Mouse (Mus musculus): ENCODE measurements around the gene Prkg1. TPM values are rescaled to one million over a fixed set of nuclear protein-coding genes. Genes with fewer than 3 reads are reported as not detected.

Prkg1 gene
- total RNA-seq, 2 experiments from 2014 or later: 15.6 to 16.9 TPM

DNA sequence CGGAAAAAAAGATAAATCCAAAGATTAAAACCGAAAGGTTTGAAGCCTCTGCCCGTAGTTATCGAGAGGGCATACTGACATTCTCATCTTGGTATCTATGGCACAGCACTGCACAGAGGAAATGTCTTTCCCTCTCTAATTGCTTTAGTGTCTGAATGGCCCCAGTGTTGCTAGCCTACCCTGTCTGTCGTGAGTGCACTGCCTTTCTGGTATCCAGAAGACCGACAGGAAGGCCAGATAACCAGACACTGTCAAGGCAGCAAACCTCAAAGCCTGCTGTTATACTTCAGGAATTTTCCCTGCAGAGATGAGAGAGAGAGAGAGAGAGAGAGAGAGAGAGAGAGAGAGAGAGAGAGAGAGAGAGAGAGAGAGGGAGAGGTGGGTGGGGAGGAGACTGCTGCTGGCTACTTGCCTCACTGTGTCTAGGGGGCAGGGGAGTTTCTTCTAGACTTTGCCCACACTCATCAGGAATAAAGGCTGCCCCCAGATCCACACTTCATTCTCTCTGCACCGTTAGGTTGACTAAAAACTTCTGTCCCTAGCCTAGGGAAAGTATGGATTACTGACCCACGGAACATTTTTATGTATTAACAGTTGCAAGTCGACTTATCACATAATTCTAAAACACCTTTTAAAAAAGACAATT, 10.1 kb downstream of the Prkg1 start:
- DNase-seq (ENCODE audit: extremely low spot score in 1 of 2, low spot score in 2 of 2): no peak
- intact Hi-C loops (cut with DNase I): loop anchor here (5.0 to 10.0 kb wide), 3 partner anchors 213 to 1510 kb away; no protein-coding TSS in a partner anchor

DNA sequence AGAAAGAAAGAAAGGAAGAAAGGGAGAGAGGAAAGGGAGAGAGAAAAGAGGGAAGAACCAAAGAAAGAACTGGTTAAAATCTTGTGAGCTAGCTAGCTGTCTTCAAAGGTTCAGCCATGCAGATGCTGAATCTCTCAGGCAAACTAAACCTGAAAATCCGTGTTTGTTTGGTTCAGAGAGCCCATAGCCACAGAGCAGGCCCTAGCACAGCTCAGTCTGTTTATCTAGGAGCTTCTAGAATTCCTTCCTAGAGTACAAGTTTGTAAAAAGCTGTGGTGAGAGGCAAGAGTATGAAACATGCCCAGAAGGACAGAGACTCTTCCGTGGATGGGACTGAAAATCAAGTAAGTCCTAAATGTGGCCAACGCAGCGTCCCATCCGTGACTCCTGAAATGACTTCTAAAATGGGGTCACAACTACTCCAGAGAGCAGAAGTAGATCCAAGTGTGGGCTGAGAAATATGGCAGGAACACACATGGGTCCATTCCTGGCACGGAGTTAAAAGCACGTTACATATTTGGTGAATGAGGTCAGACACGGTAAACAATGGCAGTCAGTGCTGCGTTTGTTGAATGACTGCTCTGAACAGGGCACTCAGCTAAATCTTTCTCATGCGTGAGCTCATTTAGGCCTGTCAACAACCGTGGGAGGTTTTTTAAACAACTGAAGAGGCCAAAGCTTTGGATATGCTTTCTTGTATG, 13.7 kb downstream of the Prkg1 start:
- intact Hi-C loops (cut with DNase I): loop anchor here (10.0 kb wide), 2 partner anchors 1196 to 1506 kb away; no protein-coding TSS in a partner anchor
- no peak for DNase-seq (ENCODE audit: extremely low spot score in 1 of 2, low spot score in 2 of 2)

DNA sequence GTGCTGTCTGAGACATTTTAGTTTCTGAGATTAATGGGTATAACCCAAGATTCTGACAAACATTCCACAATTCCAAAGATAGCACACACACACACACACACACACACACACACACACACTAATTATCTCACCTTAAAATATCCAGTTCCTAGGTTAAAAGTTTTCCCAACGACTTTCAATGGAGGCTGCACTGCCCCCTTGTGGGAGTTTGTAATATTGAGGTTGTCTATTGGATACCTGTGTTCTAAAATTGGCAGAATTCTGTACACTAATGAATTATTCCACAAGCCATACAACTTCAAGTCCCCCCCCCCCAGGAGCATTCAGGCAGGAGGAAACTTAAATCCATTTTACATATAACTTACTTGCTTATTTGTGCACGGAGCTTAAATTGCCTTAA, 18.2 kb downstream of the Prkg1 start:
- intact Hi-C loops (cut with DNase I): loop anchor here (5.0 to 10.0 kb wide), 2 partner anchors 902 to 1084 kb away; no protein-coding TSS in a partner anchor
- peak in 1 of 2 experiments; percentile 33 for DNase-seq (ENCODE audit: extremely low spot score in 1 of 2, low spot score in 2 of 2)

DNA sequence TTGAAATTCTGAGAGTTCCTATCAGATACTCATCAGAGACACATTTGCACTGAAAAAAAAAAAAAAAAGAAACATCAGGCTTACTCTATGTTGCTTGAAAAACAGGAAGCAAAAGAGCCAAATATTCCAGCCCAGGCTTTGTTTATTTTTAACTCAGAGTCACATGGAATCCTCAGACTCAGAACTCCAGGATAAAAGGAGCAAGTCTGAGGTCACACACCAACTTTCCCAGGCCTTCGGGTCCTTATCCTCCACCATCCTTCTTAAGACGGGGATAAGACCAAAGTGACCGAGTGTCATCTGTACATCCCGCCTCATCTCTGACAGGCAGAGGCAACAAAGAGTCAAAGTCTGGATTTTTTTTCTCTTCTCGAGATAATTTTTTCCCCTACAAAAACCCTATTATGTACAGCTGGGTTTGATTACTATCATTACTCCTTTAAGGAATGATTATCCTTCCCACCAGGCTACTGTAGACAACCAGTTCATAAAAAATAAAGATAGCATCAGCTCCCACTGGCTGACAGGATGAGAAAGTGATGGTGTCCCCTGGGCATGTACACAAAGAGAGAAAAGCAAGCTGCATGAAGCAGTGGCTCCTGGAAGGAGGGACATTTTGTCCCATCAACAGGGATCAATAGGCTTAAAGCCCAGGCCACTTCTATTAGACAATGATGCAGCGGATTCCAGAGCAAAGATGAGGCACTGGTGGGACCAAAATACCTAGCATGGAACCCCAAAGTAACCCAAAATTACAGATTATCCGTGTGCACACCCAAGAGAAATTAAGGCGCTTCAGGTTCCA, 21.4 kb downstream of the Prkg1 start:
- DNase-seq (ENCODE audit: extremely low spot score in 1 of 2, low spot score in 2 of 2): no peak
- intact Hi-C loops (cut with DNase I): loop anchor here (10.0 kb wide), 1 partner anchor 899 kb away; no protein-coding TSS in a partner anchor

DNA sequence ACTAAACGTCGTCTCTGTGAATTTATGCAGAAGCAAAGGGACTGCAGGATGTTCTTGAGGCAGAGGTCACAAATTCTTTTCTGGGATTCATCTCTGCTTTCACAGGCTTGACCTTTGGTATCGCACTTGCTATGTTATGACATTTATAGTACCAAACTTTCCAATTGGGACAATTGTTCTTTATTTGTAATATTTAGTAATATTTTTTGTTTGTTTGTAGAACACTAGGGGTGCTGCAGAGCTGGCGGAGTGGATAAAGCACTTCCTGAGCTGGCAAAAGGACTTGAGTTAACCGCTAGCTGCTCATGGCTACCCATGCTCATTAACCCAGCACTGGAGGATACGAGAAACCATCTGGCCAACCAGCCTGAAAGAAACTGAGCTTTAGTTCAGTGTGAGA, 49.9 kb downstream of the Prkg1 start:
- intact Hi-C loops (cut with DNase I): no loop called here
- DNase-seq (ENCODE audit: extremely low spot score in 1 of 2, low spot score in 2 of 2): no peak

DNA sequence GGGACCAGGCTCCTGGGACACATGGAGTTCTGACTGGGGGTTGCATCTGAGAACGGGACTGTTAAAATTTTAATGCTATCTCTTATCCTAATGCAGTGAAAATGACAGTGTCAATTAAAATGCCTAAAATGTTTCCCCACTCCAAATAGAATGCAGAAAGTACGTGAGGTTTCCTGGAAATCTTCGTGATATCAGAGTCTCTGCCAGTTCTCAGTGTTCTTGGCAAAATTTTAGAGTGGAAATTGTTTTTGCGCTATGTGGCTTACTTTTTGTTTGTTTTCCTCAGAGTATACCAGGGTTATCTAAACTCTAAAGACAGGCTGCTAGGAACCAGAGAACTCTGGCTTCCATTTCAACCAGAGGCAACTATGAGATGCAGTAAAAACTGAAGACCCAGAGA, 50.4 kb downstream of the Prkg1 start:
- no peak for DNase-seq (ENCODE audit: extremely low spot score in 1 of 2, low spot score in 2 of 2)
- intact Hi-C loops (cut with DNase I): no loop called here

- intact Hi-C loops (cut with DNase I): no loop called here
- DNase-seq (ENCODE audit: extremely low spot score in 1 of 2, low spot score in 2 of 2): no peak
Measured at GRCm38 (mm10) chr19:31713321-31713720, 51.5 kb downstream of the Prkg1 start.

DNA sequence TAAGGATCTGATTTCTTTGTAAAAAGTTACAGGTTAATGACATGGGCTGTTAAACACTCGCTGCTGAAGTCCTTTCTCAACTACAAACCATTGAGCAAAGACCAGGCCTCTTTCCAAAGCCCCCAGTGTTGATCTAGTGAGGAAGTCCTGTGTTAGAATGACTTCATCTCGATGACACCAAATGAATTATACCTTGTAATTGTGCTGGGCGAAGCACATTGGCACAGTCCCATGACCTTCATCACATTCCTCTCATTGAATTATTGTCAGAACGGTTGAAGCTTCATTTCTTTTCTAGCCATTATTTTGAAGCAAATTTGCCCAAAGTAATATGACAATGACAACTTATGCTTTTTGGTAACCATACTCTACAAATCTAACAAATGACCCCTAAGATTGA, 54.5 kb downstream of the Prkg1 start:
- no peak for DNase-seq (ENCODE audit: extremely low spot score in 1 of 2, low spot score in 2 of 2)
- intact Hi-C loops (cut with DNase I): no loop called here

- intact Hi-C loops (cut with DNase I): no loop called here
- no peak for DNase-seq (ENCODE audit: extremely low spot score in 1 of 2, low spot score in 2 of 2)
Measured at GRCm38 (mm10) chr19:31703991-31704390, 60.8 kb downstream of the Prkg1 start.

GRCm38 (mm10) chr19:31698916-31699315, 65.9 kb downstream of the Prkg1 start:
- intact Hi-C loops (cut with DNase I): no loop called here

GRCm38 (mm10) chr19:31680821-31681220, 84.0 kb downstream of the Prkg1 start:
- intact Hi-C loops (cut with DNase I): loop anchor here (5.0 kb wide), 2 partner anchors 839 to 1019 kb away; no protein-coding TSS in a partner anchor
- no peak for DNase-seq (ENCODE audit: extremely low spot score in 1 of 2, low spot score in 2 of 2)

More at GRCm38 (mm10) chr19:31698916-31699315, 65.9 kb downstream of the Prkg1 start:
- DNase-seq (ENCODE audit: extremely low spot score in 1 of 2, low spot score in 2 of 2): no peak

GRCm38 (mm10) chr19:31678324-31678723, 86.5 kb downstream of the Prkg1 start:
- intact Hi-C loops (cut with DNase I): no loop called here
- DNase-seq (ENCODE audit: extremely low spot score in 1 of 2, low spot score in 2 of 2): no peak

- intact Hi-C loops (cut with DNase I): no loop called here
- no peak for DNase-seq (ENCODE audit: extremely low spot score in 1 of 2, low spot score in 2 of 2)
Measured at GRCm38 (mm10) chr19:31671726-31672125, 93.1 kb downstream of the Prkg1 start.

- intact Hi-C loops (cut with DNase I): no loop called here
- no peak for DNase-seq (ENCODE audit: extremely low spot score in 1 of 2, low spot score in 2 of 2)
Measured at GRCm38 (mm10) chr19:31665007-31665406, 99.8 kb downstream of the Prkg1 start.

- intact Hi-C loops (cut with DNase I): loop anchor here (5.0 kb wide), 1 partner anchor 322 kb away; no protein-coding TSS in a partner anchor
- peak in 1 of 2 experiments; percentile 68 for DNase-seq (ENCODE audit: extremely low spot score in 1 of 2, low spot score in 2 of 2)
Measured at GRCm38 (mm10) chr19:31664159-31664991, 100.5 kb downstream of the Prkg1 start.

- DNase-seq (ENCODE audit: extremely low spot score in 1 of 2, low spot score in 2 of 2): peak in 1 of 2 experiments; percentile 57
- intact Hi-C loops (cut with DNase I): loop anchor here (5.0 kb wide), 1 partner anchor 321 kb away; no protein-coding TSS in a partner anchor
Measured at GRCm38 (mm10) chr19:31663437-31664158, 101.2 kb downstream of the Prkg1 start.

DNA sequence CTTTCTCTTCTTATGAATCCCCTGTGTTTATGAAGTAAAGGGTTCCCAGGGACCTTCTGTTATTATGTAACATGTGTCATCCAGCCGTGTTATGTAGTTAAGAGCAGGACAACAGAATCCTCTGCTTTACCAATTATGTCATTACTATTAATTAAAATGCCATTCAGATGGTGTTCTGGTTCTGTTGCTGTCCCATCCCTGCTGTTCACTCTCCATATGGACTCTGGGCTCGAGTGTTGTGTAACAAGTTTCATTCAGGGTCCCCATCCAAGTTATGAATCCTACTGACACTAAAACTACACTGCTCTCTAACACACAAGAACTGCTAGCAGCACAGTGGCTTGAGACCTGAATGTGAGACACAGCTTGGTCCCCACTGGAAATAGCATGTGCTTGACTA, 102.0 kb downstream of the Prkg1 start:
- DNase-seq (ENCODE audit: extremely low spot score in 1 of 2, low spot score in 2 of 2): no peak
- intact Hi-C loops (cut with DNase I): loop anchor here (5.0 kb wide), 1 partner anchor 321 kb away; no protein-coding TSS in a partner anchor

Data from left cerebral cortex, postnatal 10 days (tissue).